Mouse (Mus musculus) left cerebral cortex, postnatal 25 days (tissue): ENCODE data around the gene Rnf220. TPM values are rescaled to one million over a fixed set of nuclear protein-coding genes. Genes with fewer than 3 reads are reported as not detected.

Source experiments
- DNase-seq, 2 experiments: peaks; one replicate each; pipeline ENCODE4 v3.0.0; 2022; ENCODE audit warnings: low spot score in 2 of 2, mixed read lengths in 1 of 2
- intact Hi-C: fragments of 180-260 bp; cut with DNase I; formaldehyde crosslinking; loops from one replicate; pipeline ENCODE4 v1.15.1; 2025
- total RNA-seq, 2 experiments: library from RNA; stranded (reverse); gene quantifications; 2 replicates each; pipeline ENCODE4 v1.2.3; 2021

The Rnf220 gene
- total RNA-seq, 2 experiments from 2014 or later: 179 to 182 TPM

- intact Hi-C loops: no loop called here
- no peak for DNase-seq
Measured at GRCm38 (mm10) chr4:117254017-117254627, 242.7 kb downstream of the Rnf220 start.

GRCm38 (mm10) chr4:117253218-117254016, 243.4 kb downstream of the Rnf220 start:
- intact Hi-C loops: no loop called here
- DNase-seq: no peak

GRCm38 (mm10) chr4:117252755-117253154, 244.1 kb downstream of the Rnf220 start:
- no peak for DNase-seq
- intact Hi-C loops: no loop called here

- intact Hi-C loops: no loop called here
- DNase-seq: no peak
Measured at GRCm38 (mm10) chr4:117252351-117252750, 244.5 kb downstream of the Rnf220 start.

- DNase-seq: peak; percentile 78 to 79
- intact Hi-C loops: no loop called here
Measured at GRCm38 (mm10) chr4:117251801-117252316, 245.0 kb downstream of the Rnf220 start, which contains the start of the genes Tmem53 and Armh1. Tmem53 (plus strand) TSS chr4:117251951. Armh1 (minus strand) TSS chr4:117252125.

- DNase-seq: no peak
- intact Hi-C loops: no loop called here
Measured at GRCm38 (mm10) chr4:117250982-117251381, 245.9 kb downstream of the Rnf220 start.

- intact Hi-C loops: no loop called here
- no peak for DNase-seq
Measured at GRCm38 (mm10) chr4:117240867-117241266, 256.0 kb downstream of the Rnf220 start.

- intact Hi-C loops: no loop called here
Measured at GRCm38 (mm10) chr4:117239153-117239552, 257.7 kb downstream of the Rnf220 start.

GRCm38 (mm10) chr4:117235822-117236221, 261.0 kb downstream of the Rnf220 start:
- DNase-seq: no peak

More at GRCm38 (mm10) chr4:117239153-117239552, 257.7 kb downstream of the Rnf220 start:
- no peak for DNase-seq

GRCm38 (mm10) chr4:117234166-117234741, 262.6 kb downstream of the Rnf220 start:
- intact Hi-C loops: no loop called here
- no peak for DNase-seq

More at GRCm38 (mm10) chr4:117235822-117236221, 261.0 kb downstream of the Rnf220 start:
- intact Hi-C loops: no loop called here

- intact Hi-C loops: no loop called here
- DNase-seq: no peak
Measured at GRCm38 (mm10) chr4:117231208-117231607, 265.6 kb downstream of the Rnf220 start.

- intact Hi-C loops: no loop called here
- no peak for DNase-seq
Measured at GRCm38 (mm10) chr4:117230331-117230730, 266.5 kb downstream of the Rnf220 start.

GRCm38 (mm10) chr4:117229590-117229989, 267.3 kb downstream of the Rnf220 start:
- no peak for DNase-seq
- intact Hi-C loops: no loop called here

GRCm38 (mm10) chr4:117225250-117225649, 271.6 kb downstream of the Rnf220 start:
- intact Hi-C loops: no loop called here
- DNase-seq: no peak

GRCm38 (mm10) chr4:117224122-117224521, 272.7 kb downstream of the Rnf220 start:
- peak in 1 of 2 experiments; percentile 45 for DNase-seq
- intact Hi-C loops: no loop called here

GRCm38 (mm10) chr4:117223001-117223400, 273.9 kb downstream of the Rnf220 start:
- no peak for DNase-seq
- intact Hi-C loops: no loop called here

GRCm38 (mm10) chr4:117221836-117222235, 275.0 kb downstream of the Rnf220 start:
- DNase-seq: no peak
- intact Hi-C loops: no loop called here
